Mouse (Mus musculus) neural tube, embryonic 12.5 days (tissue): ENCODE results near the gene Ptpn1. TPM values are rescaled to one million over a fixed set of nuclear protein-coding genes. Genes with fewer than 3 reads are reported as not detected.

Experiments used
- ATAC-seq: fragments of 200-750 bp; cut with Nextera tagmentation; 2 replicates; pipeline ENCODE4 v1.8.0; 2017; ENCODE audit warnings: low read depth, mild to moderate bottlenecking, moderate TSS enrichment, moderate library complexity; ENCODE audit not compliant: low FRiP score
- H3K27ac ChIP-seq: fragments of 300-500 bp; sonication (generic); 2 replicates; pipeline ENCODE4 v1.5.1; 2016
- H3K27me3 ChIP-seq: fragments of 300-500 bp; sonication (generic); replicated peaks from 2 replicates; pipeline ENCODE4 v1.6.1; 2016; ENCODE audit warnings: mild to moderate bottlenecking
- H3K36me3 ChIP-seq: fragments of 300-500 bp; sonication (generic); 2 replicates; pipeline ENCODE4 v1.6.1; 2016; ENCODE audit warnings: mild to moderate bottlenecking
- H3K4me1 ChIP-seq: fragments of 300-500 bp; sonication (generic); 2 replicates; pipeline ENCODE4 v1.6.1; 2016
- H3K4me2 ChIP-seq: fragments of 300-500 bp; sonication (generic); replicated peaks from 2 replicates; pipeline ENCODE4 v1.6.1; 2016; ENCODE audit warnings: mild to moderate bottlenecking
- H3K4me3 ChIP-seq: fragments of 300-500 bp; sonication (generic); 2 replicates; pipeline ENCODE4 v1.5.1; 2016
- H3K9ac ChIP-seq: fragments of 300-500 bp; sonication (generic); 2 replicates; pipeline ENCODE4 v1.6.1; 2016; ENCODE audit warnings: mild to moderate bottlenecking
- H3K9me3 ChIP-seq: fragments of 300-500 bp; sonication (generic); 2 replicates; pipeline ENCODE4 v1.6.1; 2016; ENCODE audit warnings: mild to moderate bottlenecking
- WGBS: fragments of 180-500 bp; shearing (Covaris S2); methylation state at CpG from one replicate; pipeline ENCODE4 v1.1.7; 2016; 5-methylcytosine and 5-hydroxymethylcytosine counted together
- polyA plus RNA-seq: library from polyadenylated mRNA; unstranded; fragments of >200 nt; fragmentation: Nextera tagmentation; extraction: Ambion mirVana; gene quantifications from 2 replicates; pipeline ENCODE4 v1.2.1, GENCODE M21; 2016

The Ptpn1 gene
- polyA plus RNA-seq, 1 experiment from 2014 or later = 118 TPM

GRCm38 (mm10) chr2:167963778-167964300, 32.0 kb downstream of the Ptpn1 start:
- ATAC-seq = no peak
- peaks cover 56% of the 10 kb centered on the region for H3K36me3 ChIP-seq
- H3K27me3 ChIP-seq = no peaks in the 10 kb centered on the region
- no peak overlapping the region for H3K27ac ChIP-seq
- H3K9ac ChIP-seq = no peak overlapping the region
- H3K4me2 ChIP-seq = no peak overlapping the region
- WGBS = 93% methylated on average over 9 of the region's 9 CpGs
- peaks cover 5% of the 10 kb centered on the region; the same call in 1 of the 2 replicates for H3K4me1 ChIP-seq
- no peaks in the 10 kb centered on the region for H3K9me3 ChIP-seq
- H3K4me3 ChIP-seq = no peak overlapping the region

- H3K36me3 ChIP-seq = peaks cover 61% of the 10 kb centered on the region
Measured at GRCm38 (mm10) chr2:167964320-167964719, 32.5 kb downstream of the Ptpn1 start.

GRCm38 (mm10) chr2:167965911-167966310, 34.1 kb downstream of the Ptpn1 start:
- Histone ChIP-seq H3K36me3 (peaks cover 77% of the 10 kb centered on the region), H3K9ac (no peak overlapping the region), H3K4me1 (no peaks in the 10 kb centered on the region), H3K27ac (no peak overlapping the region), H3K9me3 (no peaks in the 10 kb centered on the region), H3K4me2 (no peak overlapping the region), H3K4me3 (no peak overlapping the region), H3K27me3 (no peaks in the 10 kb centered on the region)
- 92% methylated on average over 3 of the region's 3 CpGs for WGBS
- ATAC-seq = no peak

More at GRCm38 (mm10) chr2:167964320-167964719, 32.5 kb downstream of the Ptpn1 start:
- H3K4me2 ChIP-seq = no peak overlapping the region
- no peaks in the 10 kb centered on the region for H3K27me3 ChIP-seq
- no peak overlapping the region for H3K4me3 ChIP-seq
- H3K4me1 ChIP-seq = 0 out of 2 replicates have a peak, but pooled peaks cover 3% of the 10 kb centered on the region
- no peak overlapping the region for H3K27ac ChIP-seq
- no peak for ATAC-seq
- H3K9me3 ChIP-seq = no peaks in the 10 kb centered on the region
- H3K9ac ChIP-seq = no peak overlapping the region
- 95% methylated on average over 9 of the region's 9 CpGs for WGBS

GRCm38 (mm10) chr2:167968504-167968903, 36.6 kb downstream of the Ptpn1 start:
- ATAC-seq = no peak
- peaks cover 99% of the 10 kb centered on the region for H3K36me3 ChIP-seq
- WGBS = 95% methylated on average over 7 of the region's 7 CpGs

GRCm38 (mm10) chr2:167969851-167970541, 38.1 kb downstream of the Ptpn1 start:
- no peak for ATAC-seq
- Histone ChIP-seq H3K27ac (no peak overlapping the region), H3K36me3 (peaks cover 99% of the 10 kb centered on the region), H3K9me3 (no peaks in the 10 kb centered on the region), H3K27me3 (no peaks in the 10 kb centered on the region), H3K4me1 (no peaks in the 10 kb centered on the region), H3K4me2 (no peak overlapping the region), H3K4me3 (no peak overlapping the region), H3K9ac (no peak overlapping the region)
- 95% methylated on average over 10 of the region's 10 CpGs for WGBS

More at GRCm38 (mm10) chr2:167968504-167968903, 36.6 kb downstream of the Ptpn1 start:
- H3K4me1 ChIP-seq = no peaks in the 10 kb centered on the region
- H3K4me3 ChIP-seq = no peak overlapping the region
- no peak overlapping the region for H3K27ac ChIP-seq
- H3K9ac ChIP-seq = no peak overlapping the region
- no peaks in the 10 kb centered on the region for H3K9me3 ChIP-seq
- no peaks in the 10 kb centered on the region for H3K27me3 ChIP-seq
- no peak overlapping the region for H3K4me2 ChIP-seq

GRCm38 (mm10) chr2:167972146-167972545, 40.3 kb downstream of the Ptpn1 start:
- Histone ChIP-seq H3K9me3 (no peaks in the 10 kb centered on the region), H3K4me1 (no peaks in the 10 kb centered on the region), H3K9ac (no peak overlapping the region), H3K27me3 (no peaks in the 10 kb centered on the region), H3K27ac (no peak overlapping the region), H3K4me3 (no peak overlapping the region), H3K4me2 (no peak overlapping the region), H3K36me3 (peaks cover 98% of the 10 kb centered on the region)
- no peak for ATAC-seq
- WGBS = 75% methylated on average over 5 of the region's 5 CpGs

- no peak overlapping the region for H3K9ac ChIP-seq
- no peak overlapping the region for H3K4me3 ChIP-seq
- H3K9me3 ChIP-seq = no peaks in the 10 kb centered on the region
- ATAC-seq = no peak
- H3K4me1 ChIP-seq = no peaks in the 10 kb centered on the region
- H3K27ac ChIP-seq = no peak overlapping the region
- no peaks in the 10 kb centered on the region for H3K27me3 ChIP-seq
- H3K36me3 ChIP-seq = peaks cover 98% of the 10 kb centered on the region
- H3K4me2 ChIP-seq = no peak overlapping the region
- 62% methylated on average over 1 of the region's 1 CpGs for WGBS
Measured at GRCm38 (mm10) chr2:167972809-167973208, 41.0 kb downstream of the Ptpn1 start.

GRCm38 (mm10) chr2:167975746-167976145, 43.9 kb downstream of the Ptpn1 start:
- Histone ChIP-seq H3K27me3 (no peaks in the 10 kb centered on the region), H3K9ac (no peak overlapping the region), H3K9me3 (no peaks in the 10 kb centered on the region), H3K27ac (no peak overlapping the region), H3K4me3 (no peak overlapping the region), H3K4me1 (no peaks in the 10 kb centered on the region), H3K4me2 (no peak overlapping the region), H3K36me3 (peaks cover 88% of the 10 kb centered on the region)
- no peak for ATAC-seq
- 88% methylated on average over 12 of the region's 12 CpGs for WGBS

- no peak overlapping the region for H3K4me3 ChIP-seq
- H3K36me3 ChIP-seq = peaks cover 64% of the 10 kb centered on the region
- no peak overlapping the region for H3K27ac ChIP-seq
- no peaks in the 10 kb centered on the region for H3K9me3 ChIP-seq
- no peaks in the 10 kb centered on the region for H3K27me3 ChIP-seq
- H3K4me2 ChIP-seq = no peak overlapping the region
- H3K9ac ChIP-seq = no peak overlapping the region
- no peaks in the 10 kb centered on the region for H3K4me1 ChIP-seq
- ATAC-seq = no peak
- WGBS = 97% methylated on average over 10 of the region's 10 CpGs
Measured at GRCm38 (mm10) chr2:167978271-167978670, 46.4 kb downstream of the Ptpn1 start.

GRCm38 (mm10) chr2:167980391-167980790, 48.5 kb downstream of the Ptpn1 start:
- H3K9me3 ChIP-seq = no peaks in the 10 kb centered on the region
- H3K4me3 ChIP-seq = no peak overlapping the region
- peaks cover 42% of the 10 kb centered on the region for H3K36me3 ChIP-seq
- H3K27me3 ChIP-seq = no peaks in the 10 kb centered on the region
- H3K27ac ChIP-seq = no peak overlapping the region
- no peaks in the 10 kb centered on the region for H3K4me1 ChIP-seq
- WGBS = 88% methylated on average over 10 of the region's 10 CpGs
- H3K4me2 ChIP-seq = no peak overlapping the region
- no peak for ATAC-seq
- no peak overlapping the region for H3K9ac ChIP-seq

GRCm38 (mm10) chr2:167982646-167983045, 50.8 kb downstream of the Ptpn1 start:
- Histone ChIP-seq H3K4me2 (no peak overlapping the region), H3K4me3 (no peak overlapping the region), H3K9me3 (no peaks in the 10 kb centered on the region), H3K36me3 (peaks cover 22% of the 10 kb centered on the region), H3K4me1 (no peaks in the 10 kb centered on the region), H3K27ac (no peak overlapping the region), H3K9ac (no peak overlapping the region), H3K27me3 (no peaks in the 10 kb centered on the region)
- WGBS = 59% methylated on average over 9 of the region's 9 CpGs
- ATAC-seq = no peak

GRCm38 (mm10) chr2:167984371-167984770, 52.5 kb downstream of the Ptpn1 start:
- no peaks in the 10 kb centered on the region for H3K9me3 ChIP-seq
- no peaks in the 10 kb centered on the region for H3K27me3 ChIP-seq
- H3K27ac ChIP-seq = no peak overlapping the region
- H3K9ac ChIP-seq = no peak overlapping the region
- 0 out of 2 replicates have a peak, but pooled peaks cover 4% of the 10 kb centered on the region for H3K4me1 ChIP-seq
- no peak overlapping the region for H3K4me2 ChIP-seq
- no peak overlapping the region for H3K4me3 ChIP-seq
- WGBS = 82% methylated on average over 5 of the region's 5 CpGs
- H3K36me3 ChIP-seq = 0 out of 2 replicates have a peak, but pooled peaks cover 9% of the 10 kb centered on the region
- no peak for ATAC-seq

- no peak overlapping the region for H3K4me3 ChIP-seq
- H3K36me3 ChIP-seq = 0 out of 2 replicates have a peak, but pooled peaks cover 4% of the 10 kb centered on the region
- H3K27ac ChIP-seq = no peak overlapping the region
- 0 out of 2 replicates have a peak, but pooled peaks cover 4% of the 10 kb centered on the region for H3K4me1 ChIP-seq
- 38% methylated on average over 3 of the region's 3 CpGs for WGBS
- H3K9ac ChIP-seq = no peak overlapping the region
- H3K27me3 ChIP-seq = no peaks in the 10 kb centered on the region
- ATAC-seq = no peak
- no peak overlapping the region for H3K4me2 ChIP-seq
- no peaks in the 10 kb centered on the region for H3K9me3 ChIP-seq
Measured at GRCm38 (mm10) chr2:167984946-167985345, 53.1 kb downstream of the Ptpn1 start.
